Mouse (Mus musculus) stomach, postnatal 0 days (tissue): ENCODE results near the gene Scn1b. TPM values are rescaled to one million over a fixed set of nuclear protein-coding genes. Genes with fewer than 3 reads are reported as not detected.

Experiments used
- ATAC-seq: fragments of 200-750 bp; cut with Nextera tagmentation; 2 replicates; pipeline ENCODE4 v1.8.0; 2017; ENCODE audit not compliant: low FRiP score, low TSS enrichment
- DNase-seq: peaks from one replicate; pipeline ENCODE4 v3.0.0-alpha.2; 2016; ENCODE audit warnings: low spot score
- H3K27ac ChIP-seq: fragments of 300-500 bp; sonication (generic); replicated peaks from 2 replicates; pipeline ENCODE4 v1.5.1; 2014; ENCODE audit warnings: mild to moderate bottlenecking, control low read depth
- H3K27me3 ChIP-seq: fragments of 300-500 bp; sonication (generic); 2 replicates; pipeline ENCODE4 v1.6.1; 2014; ENCODE audit warnings: low read length; ENCODE audit not compliant: control insufficient read depth, insufficient read depth
- H3K36me3 ChIP-seq: fragments of 300-500 bp; sonication (generic); 2 replicates; pipeline ENCODE4 v1.6.1; 2014; ENCODE audit warnings: low read length, mixed read lengths; ENCODE audit not compliant: control insufficient read depth, insufficient read depth
- H3K4me1 ChIP-seq: fragments of 300-500 bp; sonication (generic); replicated peaks from 2 replicates; pipeline ENCODE4 v1.6.1; 2014; ENCODE audit warnings: antibody characterized with exemption; ENCODE audit not compliant: control insufficient read depth, insufficient read depth
- H3K4me2 ChIP-seq: fragments of 300-500 bp; sonication (generic); replicated peaks from 2 replicates; pipeline ENCODE4 v1.6.1; 2014; ENCODE audit warnings: low read depth, mild to moderate bottlenecking, control low read depth, moderate library complexity
- H3K4me3 ChIP-seq: fragments of 300-500 bp; sonication (generic); 2 replicates; pipeline ENCODE4 v1.5.1; 2014; ENCODE audit warnings: low read depth, low read length, control low read depth
- H3K9ac ChIP-seq: fragments of 300-500 bp; sonication (generic); 2 replicates; pipeline ENCODE4 v1.6.1; 2014; ENCODE audit warnings: mild to moderate bottlenecking, low read length, control low read depth, mixed read lengths
- H3K9me3 ChIP-seq: fragments of 300-500 bp; sonication (generic); 2 replicates; pipeline ENCODE4 v1.6.1; 2016; ENCODE audit warnings: low read length; ENCODE audit not compliant: control insufficient read depth
- CTCF ChIP-seq: IDR thresholded peaks from 2 replicates; pipeline ENCODE4 v1.5.1; 2016; ENCODE audit warnings: antibody characterized with exemption, low read depth, mild to moderate bottlenecking, moderate library complexity
- EP300 ChIP-seq: optimal IDR thresholded peaks from 2 replicates; pipeline ENCODE3; 2016; ENCODE audit warnings: antibody characterized with exemption
- WGBS: fragments of 180-500 bp; shearing (Covaris S2); extraction: QIAGEN DNeasy Blood & Tissue Kit; methylation state at CpG from one replicate; pipeline ENCODE4 v1.1.7; 2014; 5-methylcytosine and 5-hydroxymethylcytosine counted together
- polyA plus RNA-seq: library from polyadenylated mRNA; unstranded; fragments of >200 nt; fragmentation: Nextera tagmentation; extraction: Ambion mirVana; gene quantifications from 2 replicates; pipeline ENCODE4 v1.2.1, GENCODE M21; 2015

Gene Scn1b
- polyA plus RNA-seq, 1 experiment from 2014 or later, result 2.5 TPM

DNA sequence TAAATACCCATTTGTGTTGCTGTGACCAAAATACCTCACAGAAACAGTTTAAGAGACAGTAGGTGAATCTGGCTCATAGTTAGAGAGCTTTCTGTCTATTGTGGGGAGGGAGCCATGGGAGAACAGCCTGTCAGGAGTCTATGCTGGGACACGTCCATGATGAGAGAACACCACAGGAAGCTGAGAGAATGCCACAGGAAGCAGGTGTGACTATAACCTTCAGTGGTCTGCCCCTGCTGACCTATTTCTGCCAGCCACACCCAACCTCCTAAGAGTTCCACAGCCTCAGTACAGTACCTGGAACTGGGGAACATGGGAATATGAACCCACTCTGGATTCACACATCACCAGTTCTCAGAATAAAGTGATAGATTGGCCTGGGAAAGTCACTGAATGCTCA lies 37.9 kb upstream of the Scn1b start:
- Histone ChIP-seq H3K9me3 (no peaks in the 10 kb centered on the region), H3K4me2 (no peak overlapping the region), H3K4me1 (no peaks in the 10 kb centered on the region), H3K9ac (no peak overlapping the region), H3K27me3 (no peaks in the 10 kb centered on the region), H3K27ac (no peak overlapping the region), H3K36me3 (no peaks in the 10 kb centered on the region), H3K4me3 (no peak overlapping the region)
- no peak for ATAC-seq
- TF ChIP-seq CTCF (no peak), EP300 (no peak)
- 59% methylated on average over 1 of the region's 1 CpGs for WGBS
- DNase-seq, result no peak

DNA sequence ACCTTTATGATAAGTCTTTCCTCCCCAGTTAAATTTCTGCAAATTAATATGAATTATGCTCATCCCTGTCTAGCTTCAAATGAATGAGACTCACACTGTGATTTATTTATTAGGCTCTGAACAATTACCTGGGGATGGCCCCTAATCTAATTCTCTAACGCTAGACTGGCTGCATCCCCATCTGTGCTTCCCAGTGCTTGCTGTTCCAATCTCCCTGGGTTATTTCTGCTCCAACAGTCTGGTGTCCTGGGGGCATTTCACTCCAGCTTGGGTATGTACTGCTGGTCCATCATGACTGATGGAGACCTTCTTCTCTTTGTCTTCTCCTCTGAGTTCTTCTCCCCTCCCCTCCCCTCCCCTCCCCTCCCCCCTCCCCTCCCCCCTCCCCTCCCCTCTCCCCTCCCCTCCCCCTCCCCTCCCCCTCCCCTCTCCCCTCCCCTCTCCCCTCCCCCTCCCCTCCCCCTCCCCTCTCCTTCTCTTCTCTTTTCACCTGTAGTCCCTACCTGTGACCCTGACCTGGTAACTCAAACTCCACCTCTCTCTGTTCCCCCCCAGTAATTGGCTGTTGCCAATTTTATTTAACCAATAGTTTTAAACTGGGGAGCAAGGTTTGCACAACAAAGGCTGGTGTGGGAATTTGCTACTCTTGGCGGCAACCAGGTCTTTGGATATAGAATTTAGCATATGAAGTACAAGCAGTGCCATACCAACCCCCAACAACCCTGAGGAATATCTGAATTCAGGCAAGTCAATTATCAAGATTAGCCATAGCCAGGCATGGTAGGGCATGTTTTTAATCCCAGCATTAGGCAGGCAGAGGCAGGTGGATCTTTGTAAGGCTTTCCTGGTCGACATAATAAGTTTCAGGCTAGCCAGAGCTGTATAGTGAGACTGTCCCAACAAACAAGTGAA lies 37.1 kb upstream of the Scn1b start:
- Histone ChIP-seq H3K36me3 (no peaks in the 10 kb centered on the region), H3K9me3 (no peaks in the 10 kb centered on the region), H3K4me3 (no peak overlapping the region), H3K4me1 (no peaks in the 10 kb centered on the region), H3K4me2 (no peak overlapping the region), H3K27ac (no peak overlapping the region), H3K27me3 (no peaks in the 10 kb centered on the region), H3K9ac (no peak overlapping the region)
- no peak for ATAC-seq
- WGBS, result 57% methylated on average over 3 of the region's 3 CpGs
- DNase-seq, result no peak
- TF ChIP-seq EP300, result no peak
- no peak for TF ChIP-seq CTCF

DNA sequence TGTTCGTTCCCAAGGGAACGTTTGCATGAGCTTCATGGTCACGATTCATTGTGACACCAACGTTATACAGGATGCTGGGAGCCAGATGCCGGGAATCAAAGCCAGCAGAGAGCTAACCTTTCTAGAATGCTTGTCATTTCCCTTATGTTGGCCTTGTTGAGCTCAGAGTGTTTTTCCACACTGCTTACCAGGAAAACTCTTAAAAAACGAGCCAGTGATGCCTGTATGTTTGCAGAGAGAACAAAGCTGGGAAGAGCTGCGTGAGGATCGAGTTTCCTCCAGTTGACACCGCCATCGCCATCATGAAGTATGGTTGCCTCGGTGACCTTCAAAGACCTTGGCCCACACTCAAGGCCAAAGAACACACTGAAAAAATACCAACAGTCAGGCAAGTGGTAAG lies 35.5 kb upstream of the Scn1b start:
- Histone ChIP-seq H3K27ac (no peak overlapping the region), H3K4me3 (no peak overlapping the region), H3K27me3 (no peaks in the 10 kb centered on the region), H3K9me3 (no peaks in the 10 kb centered on the region), H3K9ac (no peak overlapping the region), H3K4me1 (no peaks in the 10 kb centered on the region), H3K4me2 (no peak overlapping the region), H3K36me3 (no peaks in the 10 kb centered on the region)
- DNase-seq, result no peak
- 62% methylated on average over 11 of the region's 11 CpGs for WGBS
- TF ChIP-seq CTCF, result no peak
- no peak for TF ChIP-seq EP300
- no peak for ATAC-seq

DNA sequence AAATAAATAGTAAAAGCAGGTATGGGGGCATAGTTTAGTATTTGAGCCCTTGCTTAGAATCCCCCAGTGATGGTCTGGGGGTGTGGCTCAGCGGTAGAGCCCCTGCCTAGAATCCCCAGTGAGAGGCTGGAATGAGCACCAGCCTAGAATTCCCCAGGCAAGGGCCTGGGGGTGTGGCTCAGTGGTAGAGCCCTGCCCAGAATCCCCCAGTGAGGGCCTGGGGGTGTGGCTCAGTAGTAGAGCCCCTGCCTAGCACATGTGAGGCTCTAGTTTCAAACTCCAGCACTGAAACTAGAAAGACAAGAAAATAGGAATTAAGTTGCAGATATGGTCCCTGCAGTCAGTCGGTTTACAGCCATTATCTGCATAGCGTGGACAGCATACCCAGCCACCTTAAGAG lies 35.0 kb upstream of the Scn1b start:
- Histone ChIP-seq H3K36me3 (no peaks in the 10 kb centered on the region), H3K9me3 (no peaks in the 10 kb centered on the region), H3K27ac (no peak overlapping the region), H3K4me2 (no peak overlapping the region), H3K27me3 (no peaks in the 10 kb centered on the region), H3K9ac (no peak overlapping the region), H3K4me3 (no peak overlapping the region), H3K4me1 (no peaks in the 10 kb centered on the region)
- ATAC-seq, result no peak
- WGBS, result 50% methylated on average over 3 of the region's 3 CpGs
- no peak for DNase-seq
- TF ChIP-seq CTCF (no peak), EP300 (no peak)

DNA sequence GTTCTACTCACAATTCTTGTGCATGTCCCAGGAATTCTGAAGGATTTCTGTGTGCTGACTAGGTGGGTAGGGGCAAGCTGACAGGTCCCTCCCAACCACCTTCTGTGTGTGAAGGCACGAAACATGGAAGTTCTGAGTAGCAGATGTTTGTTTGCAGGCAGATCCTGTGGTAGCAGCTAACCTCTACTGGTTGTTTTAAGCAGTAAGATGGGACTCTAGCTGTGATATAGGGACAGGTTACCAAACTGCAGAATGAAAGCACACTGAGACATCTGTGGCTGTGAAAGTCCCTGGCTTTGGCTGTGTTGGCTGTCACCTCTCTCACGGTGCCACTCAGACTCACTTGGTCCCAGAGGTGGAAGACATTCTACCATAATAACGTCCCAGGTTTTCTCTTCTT lies 34.4 kb upstream of the Scn1b start:
- Histone ChIP-seq H3K9me3 (no peaks in the 10 kb centered on the region), H3K9ac (no peak overlapping the region), H3K4me1 (no peaks in the 10 kb centered on the region), H3K4me3 (no peak overlapping the region), H3K27ac (no peak overlapping the region), H3K36me3 (no peaks in the 10 kb centered on the region), H3K27me3 (no peaks in the 10 kb centered on the region), H3K4me2 (no peak overlapping the region)
- ATAC-seq (no peak), DNase-seq (no peak)
- TF ChIP-seq CTCF (no peak), EP300 (no peak)
- 76% methylated on average over 3 of the region's 3 CpGs for WGBS

DNA sequence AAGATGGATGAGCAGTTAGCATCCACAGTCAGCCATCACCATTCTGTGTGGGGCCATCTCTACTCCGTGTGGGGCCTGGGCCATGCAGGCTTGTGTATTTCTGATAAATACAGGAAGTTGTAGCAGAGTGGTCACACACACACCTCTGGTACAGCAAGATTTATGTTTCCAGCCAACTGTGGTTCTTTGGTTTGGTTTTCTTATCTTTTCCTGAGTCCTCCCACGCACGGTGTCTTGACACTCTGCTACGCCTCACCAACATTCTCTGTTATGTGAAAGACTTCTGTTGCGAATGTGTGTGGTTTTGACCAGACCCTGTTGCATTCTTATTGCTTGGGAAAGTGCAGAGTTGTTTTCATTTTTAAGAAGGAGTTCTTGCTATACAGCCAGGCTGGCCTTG lies 34.0 kb upstream of the Scn1b start:
- Histone ChIP-seq H3K4me2 (no peak overlapping the region), H3K4me1 (no peaks in the 10 kb centered on the region), H3K9ac (no peak overlapping the region), H3K36me3 (no peaks in the 10 kb centered on the region), H3K9me3 (no peaks in the 10 kb centered on the region), H3K27ac (no peak overlapping the region), H3K4me3 (no peak overlapping the region), H3K27me3 (no peaks in the 10 kb centered on the region)
- 55% methylated on average over 5 of the region's 5 CpGs for WGBS
- TF ChIP-seq EP300 (no peak), CTCF (no peak)
- no peak for DNase-seq
- ATAC-seq, result no peak
